Mouse (Mus musculus): Measurements from ENCODE around the gene Egfl7.

Egfl7 gene

GRCm38 (mm10) chr2:26615459-26616124 is 35.8 kb downstream of the Egfl7 start:
- DNase-seq (ENCODE audit: low spot score), result no peak

GRCm38 (mm10) chr2:26617331-26617730 is 37.5 kb downstream of the Egfl7 start:
- DNase-seq (ENCODE audit: low spot score), result no peak

DNA sequence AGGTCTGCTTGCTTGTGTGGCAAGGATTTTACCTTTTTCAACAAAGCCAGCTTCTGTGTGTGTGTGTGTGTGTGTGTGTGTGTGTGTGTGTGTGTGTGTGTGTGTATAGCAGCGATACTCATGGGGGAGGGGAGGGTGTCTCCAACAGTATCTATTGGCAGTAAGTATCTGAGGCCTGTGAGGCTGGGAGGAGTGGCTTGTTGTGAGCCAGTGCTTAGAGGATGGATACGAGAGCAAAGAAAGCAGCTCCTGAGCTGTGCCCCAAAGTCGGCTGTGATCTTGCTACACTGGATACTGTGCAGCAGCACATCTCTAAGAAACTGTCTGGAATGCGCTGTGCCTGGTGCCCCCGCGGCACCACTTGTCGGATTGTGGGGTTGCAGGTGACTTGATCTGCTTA is 38.1 kb downstream of the Egfl7 start:
- DNase-seq (ENCODE audit: low spot score), result peak; percentile 56

DNA sequence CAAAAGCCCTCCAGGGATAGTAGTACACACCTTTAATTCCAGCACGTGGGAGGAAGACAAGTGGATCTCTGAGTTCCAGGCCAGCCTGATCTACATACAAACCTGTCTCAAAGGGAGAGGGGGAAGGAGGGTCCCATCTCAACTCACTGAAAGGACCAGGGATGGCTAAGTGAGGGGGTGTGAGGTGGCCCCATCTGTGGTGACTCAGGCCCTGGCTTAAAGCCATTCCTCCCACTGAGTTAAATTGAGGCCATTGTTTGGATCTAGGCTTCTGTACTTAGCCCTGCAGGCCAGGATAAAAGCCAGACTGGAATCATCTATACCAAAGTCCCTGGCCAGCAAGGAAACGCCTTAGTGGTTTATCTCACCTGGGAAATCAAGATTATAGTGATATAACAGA is 41.4 kb downstream of the Egfl7 start:
- no peak for DNase-seq (ENCODE audit: low spot score)

DNA sequence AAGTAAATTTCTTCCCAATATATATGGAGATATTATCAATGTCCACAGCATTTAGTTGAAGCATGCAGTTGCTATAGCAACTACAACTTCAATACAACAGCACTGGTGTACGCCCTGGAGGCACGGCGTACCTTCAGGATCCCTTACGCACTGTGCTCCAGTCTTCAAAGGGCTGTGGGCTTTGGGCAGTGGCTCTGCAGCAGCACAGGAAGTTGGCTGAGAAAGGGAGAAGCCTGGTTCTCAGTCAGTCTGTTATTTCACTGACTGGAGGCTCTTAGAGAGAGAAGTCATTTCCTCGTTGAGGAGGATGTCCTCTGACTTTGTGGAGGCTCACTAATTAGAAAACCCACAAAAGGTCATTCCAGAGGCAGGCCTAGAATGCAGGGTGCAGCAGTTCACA is 43.2 kb downstream of the Egfl7 start:
- DNase-seq (ENCODE audit: low spot score), result no peak

DNA sequence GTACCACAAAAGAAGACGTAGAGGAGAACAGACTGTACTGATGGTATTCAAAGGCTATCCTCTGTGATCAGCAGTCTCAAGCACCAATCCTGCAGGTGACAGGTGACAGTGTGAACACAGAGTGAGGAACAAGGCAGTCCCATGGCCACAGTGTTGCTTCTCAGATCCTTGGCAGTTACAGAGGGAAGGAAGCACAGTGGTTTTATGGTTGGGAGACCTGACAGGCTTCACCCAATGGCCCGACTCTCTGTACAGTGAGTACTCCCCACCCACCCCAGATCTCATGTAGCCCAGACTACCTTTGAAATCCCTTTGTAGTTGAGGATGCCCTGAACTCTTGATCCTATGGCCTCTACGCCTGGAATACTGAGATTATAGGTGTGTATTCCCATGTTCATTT is 45.6 kb downstream of the Egfl7 start:
- DNase-seq (ENCODE audit: low spot score), result no peak

DNA sequence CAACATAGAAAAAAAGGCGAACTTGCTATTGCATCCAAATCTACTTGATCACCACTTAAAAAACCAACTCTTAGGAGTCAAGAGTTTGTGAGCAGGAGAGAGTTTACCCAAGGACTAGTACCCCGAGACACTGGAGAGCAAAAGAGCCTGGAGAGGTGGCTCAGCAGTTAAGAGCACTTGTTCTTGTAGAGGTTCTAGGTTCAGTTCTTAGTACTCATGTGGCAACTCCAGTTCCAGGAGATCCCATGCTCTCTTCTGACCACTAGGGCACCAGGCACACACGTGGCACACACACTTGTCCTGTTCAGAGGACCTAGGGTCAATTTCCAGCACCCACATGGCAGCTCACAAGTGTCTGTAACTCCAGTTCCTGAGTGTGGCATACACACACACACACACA is 46.3 kb downstream of the Egfl7 start:
- DNase-seq (ENCODE audit: low spot score), result no peak

- peak; percentile 75 for DNase-seq (ENCODE audit: low spot score)
Measured at GRCm38 (mm10) chr2:26627921-26628739, 48.3 kb downstream of the Egfl7 start, which contains the start of gene Fam69b. Gene Fam69b (plus strand): TSS chr2:26628457.

DNA sequence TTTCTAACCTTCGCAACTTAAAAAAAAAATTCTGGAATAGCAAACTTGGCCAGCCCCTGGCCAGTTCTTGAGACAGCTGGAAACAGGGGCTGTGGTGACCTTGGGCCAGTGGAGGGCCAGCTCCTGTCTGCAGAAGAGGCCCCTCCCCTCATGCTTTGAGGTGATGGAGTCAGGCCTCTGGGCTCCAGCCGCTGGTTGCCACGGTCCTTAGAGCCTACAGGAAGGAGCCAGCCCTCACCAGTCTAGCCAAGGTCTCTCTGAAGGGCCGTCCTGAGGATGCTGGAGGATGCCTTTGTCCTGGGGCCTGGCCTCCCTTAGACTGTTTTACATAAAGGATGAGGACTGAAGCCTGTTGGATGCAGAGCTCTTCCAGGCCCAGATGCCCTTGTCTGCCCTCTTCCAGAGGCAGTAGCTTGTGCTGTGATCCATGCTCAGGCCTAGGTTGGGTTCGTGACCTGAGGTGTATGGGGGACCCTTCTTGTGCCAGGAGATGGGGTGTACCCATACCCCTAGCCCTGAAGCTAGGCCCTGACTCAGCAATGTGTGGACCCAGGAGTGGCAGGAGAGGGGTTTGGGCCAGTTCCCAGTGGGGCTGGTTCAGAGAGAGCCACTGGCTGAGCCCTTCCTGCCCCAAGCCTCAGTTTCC is 49.1 kb downstream of the Egfl7 start:
- no peak for DNase-seq (ENCODE audit: low spot score)

DNA sequence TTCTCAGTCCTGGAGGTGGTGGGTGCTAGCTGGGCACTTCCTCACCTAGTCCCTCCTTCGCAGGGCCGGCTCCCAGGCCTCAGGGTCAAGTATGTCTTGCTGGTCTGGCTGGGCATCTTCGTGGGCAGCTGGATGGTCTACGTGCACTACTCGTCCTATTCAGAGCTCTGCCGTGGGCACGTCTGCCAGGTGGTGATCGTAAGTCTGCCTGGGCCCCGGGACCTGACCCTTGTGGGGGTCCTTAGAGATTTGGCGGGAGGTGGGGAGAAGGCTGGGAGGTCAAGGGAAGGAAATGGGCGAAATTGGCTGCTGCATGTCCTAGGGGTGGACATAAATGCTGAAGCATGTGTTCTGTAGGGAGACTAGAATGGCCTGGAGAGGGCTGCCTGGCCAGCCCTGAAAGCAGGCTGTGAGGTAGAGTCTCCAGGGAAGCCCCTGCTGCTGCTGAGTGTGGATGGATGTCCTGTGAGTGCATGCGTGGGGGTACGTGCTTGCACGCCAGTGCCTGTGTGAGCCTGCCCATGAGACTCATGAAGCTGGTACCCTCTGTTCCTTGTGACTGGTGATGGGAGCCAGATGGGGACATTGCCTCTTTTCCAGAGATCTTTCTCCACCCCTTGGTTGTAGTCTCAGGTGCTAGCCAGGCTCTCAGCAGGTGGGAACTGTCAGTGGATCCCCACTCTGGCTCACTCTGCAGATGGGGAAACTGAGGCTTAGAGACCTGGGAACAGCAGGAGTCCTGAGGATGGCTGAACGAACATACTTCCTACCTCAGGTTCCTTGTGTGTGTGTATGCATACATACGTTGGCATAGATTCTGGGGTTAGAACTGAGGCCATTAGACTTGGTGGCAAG is 53.0 kb downstream of the Egfl7 start:
- DNase-seq (ENCODE audit: low spot score), result no peak

GRCm38 (mm10) chr2:26633953-26634530 is 54.2 kb downstream of the Egfl7 start:
- no peak for DNase-seq (ENCODE audit: low spot score)

DNA sequence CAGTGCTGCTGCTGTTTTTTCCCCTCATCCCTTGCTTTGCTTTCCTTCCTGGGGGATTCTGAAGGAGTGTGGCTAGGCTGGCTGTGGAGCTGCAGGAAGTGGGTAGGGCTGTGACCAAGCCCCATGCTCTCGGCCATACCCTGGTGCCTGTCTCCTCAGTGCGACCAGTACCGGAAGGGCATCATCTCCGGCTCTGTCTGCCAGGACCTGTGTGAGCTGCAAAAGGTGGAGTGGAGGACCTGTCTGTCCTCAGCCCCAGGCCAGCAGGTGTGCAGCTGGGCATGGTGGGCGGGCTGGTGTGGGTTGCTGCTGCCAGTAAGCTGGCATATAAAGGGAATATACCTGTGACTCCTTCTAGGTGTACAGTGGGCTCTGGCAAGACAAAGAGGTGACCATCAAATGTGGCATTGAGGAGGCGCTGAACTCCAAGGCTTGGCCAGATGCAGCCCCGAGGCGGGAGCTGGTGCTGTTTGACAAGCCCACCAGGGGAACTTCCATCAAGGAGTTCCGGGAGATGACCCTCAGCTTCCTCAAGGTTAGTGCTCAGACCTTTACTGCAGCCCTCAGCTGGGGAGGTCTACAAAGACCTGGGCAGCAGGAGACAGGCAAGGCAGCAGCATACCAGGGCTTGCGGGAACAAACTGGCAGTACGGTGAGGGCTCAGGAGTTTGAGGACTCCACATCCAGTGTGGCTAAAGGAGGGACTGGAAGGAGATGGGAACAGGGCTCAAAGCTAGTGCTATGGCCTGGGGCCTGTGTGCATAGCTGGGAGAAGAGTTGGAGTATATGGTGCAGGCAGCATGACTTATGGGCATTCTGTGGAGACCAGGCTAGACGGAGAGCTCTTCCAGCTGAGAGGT is 55.0 kb downstream of the Egfl7 start:
- no peak for DNase-seq (ENCODE audit: low spot score)

DNA sequence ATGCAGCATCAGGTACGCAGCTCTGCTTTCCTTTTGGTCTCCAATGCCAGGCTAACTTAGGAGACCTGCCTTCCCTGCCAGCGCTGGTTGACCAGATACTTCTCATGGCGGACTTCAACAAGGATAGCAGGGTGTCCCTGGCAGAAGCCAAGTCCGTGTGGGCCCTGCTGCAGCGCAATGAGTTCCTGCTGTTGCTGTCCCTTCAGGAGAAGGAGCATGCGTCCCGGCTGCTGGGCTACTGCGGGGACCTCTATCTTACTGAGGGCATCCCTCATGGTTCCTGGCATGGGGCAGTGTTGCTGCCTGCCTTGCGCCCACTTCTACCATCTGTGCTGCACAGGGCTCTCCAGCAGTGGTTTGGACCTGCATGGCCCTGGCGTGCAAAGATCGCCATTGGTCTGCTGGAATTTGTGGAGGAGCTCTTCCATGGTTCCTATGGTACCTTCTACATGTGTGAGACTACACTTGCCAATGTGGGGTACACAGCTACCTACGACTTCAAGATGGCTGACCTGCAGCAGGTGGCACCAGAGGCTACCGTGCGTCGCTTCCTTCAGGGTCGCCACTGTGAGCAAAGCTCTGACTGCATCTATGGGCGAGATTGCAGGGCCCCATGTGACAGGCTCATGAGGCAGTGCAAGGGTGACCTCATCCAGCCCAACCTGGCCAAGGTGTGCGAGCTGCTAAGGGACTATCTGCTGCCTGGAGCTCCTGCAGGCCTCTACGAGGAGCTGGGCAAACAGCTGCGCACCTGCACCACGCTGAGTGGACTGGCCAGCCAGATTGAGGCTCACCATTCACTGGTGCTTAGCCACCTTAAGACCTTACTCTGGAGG is 55.9 kb downstream of the Egfl7 start:
- DNase-seq (ENCODE audit: low spot score), result no peak

GRCm38 (mm10) chr2:26636325-26636635 is 56.5 kb downstream of the Egfl7 start:
- DNase-seq (ENCODE audit: low spot score), result no peak

DNA sequence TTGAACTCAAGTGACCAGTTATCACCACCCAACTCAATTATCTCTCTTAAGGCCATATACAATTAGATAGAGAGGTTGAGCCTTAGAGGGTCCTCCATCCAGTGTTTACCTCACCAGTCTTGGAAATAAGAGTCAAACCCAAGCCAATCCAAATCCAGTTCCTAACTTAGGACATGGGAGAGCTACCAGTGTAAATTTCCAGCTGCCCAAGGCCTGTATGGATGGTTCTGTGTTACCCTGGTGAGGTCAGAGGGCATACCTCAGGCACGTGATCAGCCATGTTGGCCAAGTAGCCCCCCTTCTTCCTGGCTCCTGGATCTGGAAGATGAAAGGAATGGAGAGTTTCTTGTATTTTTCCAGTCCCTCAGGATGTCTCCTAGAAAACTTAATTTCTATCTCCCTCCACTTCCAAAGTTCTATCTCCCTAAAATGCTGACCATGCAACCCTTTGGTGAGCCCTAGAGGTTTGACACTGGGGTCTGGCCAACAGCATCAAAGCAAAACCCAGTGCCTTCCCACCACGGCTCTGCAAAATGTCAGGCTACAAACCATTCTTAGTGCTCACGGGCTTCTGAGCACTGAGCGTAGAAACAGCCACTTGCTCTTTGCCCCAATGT is 57.6 kb downstream of the Egfl7 start:
- DNase-seq (ENCODE audit: low spot score), result no peak

- DNase-seq (ENCODE audit: low spot score), result no peak
Measured at GRCm38 (mm10) chr2:26638039-26638438, 58.2 kb downstream of the Egfl7 start.

DNA sequence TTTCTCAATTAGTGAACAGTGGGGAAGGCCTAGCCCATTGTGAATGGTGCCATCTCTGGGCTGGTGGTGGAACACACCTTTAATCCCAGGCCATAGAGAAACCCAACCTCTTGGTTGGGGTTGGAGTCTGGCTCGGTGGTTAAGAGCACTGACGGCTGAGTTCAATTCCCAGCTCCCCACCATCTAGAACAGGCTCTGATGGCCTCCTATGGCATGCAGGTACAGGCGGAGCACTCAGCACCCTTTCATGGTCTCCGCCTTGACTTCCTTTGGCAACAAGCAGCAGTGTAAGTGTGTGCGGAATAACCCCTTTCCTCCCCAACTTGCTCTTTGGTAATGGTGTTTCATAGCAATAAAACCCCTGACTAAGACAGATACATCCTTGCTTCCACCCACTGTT is 58.8 kb downstream of the Egfl7 start:
- no peak for DNase-seq (ENCODE audit: low spot score)

- DNase-seq (ENCODE audit: low spot score), result no peak
Measured at GRCm38 (mm10) chr2:26639083-26639482, 59.3 kb downstream of the Egfl7 start.
